Mouse (Mus musculus) kidney, postnatal 0 days (tissue): ENCODE results near the gene Smad3. TPM values are rescaled to one million over a fixed set of nuclear protein-coding genes. Genes with fewer than 3 reads are reported as not detected.

Source experiments
- ATAC-seq: fragments of 200-750 bp; cut with Nextera tagmentation; replicated peaks from 2 replicates; pipeline ENCODE4 v1.8.0; 2017; ENCODE audit warnings: low read depth, moderate number of reproducible peaks, moderate TSS enrichment, moderate library complexity; ENCODE audit not compliant: low FRiP score
- DNase-seq: peaks from one replicate; pipeline ENCODE4 v3.0.0-alpha.2; 2016; ENCODE audit warnings: low spot score
- H3K27ac ChIP-seq: fragments of 300-500 bp; sonication (generic); 2 replicates; pipeline ENCODE4 v1.5.1; 2014; ENCODE audit warnings: mild to moderate bottlenecking
- H3K27me3 ChIP-seq: fragments of 300-500 bp; sonication (generic); 2 replicates; pipeline ENCODE4 v1.6.1; 2014; ENCODE audit warnings: low read length, mixed read lengths; ENCODE audit not compliant: insufficient read depth
- H3K36me3 ChIP-seq: fragments of 300-500 bp; sonication (generic); 2 replicates; pipeline ENCODE4 v1.6.1; 2014; ENCODE audit warnings: low read length, mixed read lengths; ENCODE audit not compliant: insufficient read depth
- H3K4me1 ChIP-seq: fragments of 300-500 bp; sonication (generic); replicated peaks from 2 replicates; pipeline ENCODE4 v1.6.1; 2014; ENCODE audit warnings: antibody characterized with exemption, low read length, mixed read lengths; ENCODE audit not compliant: insufficient read depth
- H3K4me2 ChIP-seq: fragments of 300-500 bp; sonication (generic); 2 replicates; pipeline ENCODE4 v1.6.1; 2014; ENCODE audit warnings: mild to moderate bottlenecking, low read length, moderate library complexity, mixed read lengths
- H3K4me3 ChIP-seq: fragments of 300-500 bp; sonication (generic); replicated peaks from 2 replicates; pipeline ENCODE4 v1.5.1; 2014; ENCODE audit warnings: low read depth, low read length
- H3K9ac ChIP-seq: fragments of 300-500 bp; sonication (generic); 2 replicates; pipeline ENCODE4 v1.6.1; 2014; ENCODE audit warnings: low read depth, low read length
- H3K9me3 ChIP-seq: fragments of 300-500 bp; sonication (generic); replicated peaks from 2 replicates; pipeline ENCODE4 v1.6.1; 2016; ENCODE audit warnings: low read length, inconsistent platforms, mixed read lengths
- CTCF ChIP-seq: IDR thresholded peaks from 2 replicates; pipeline ENCODE4 v1.5.1; 2016; ENCODE audit warnings: antibody characterized with exemption, low read depth, mild to moderate bottlenecking, moderate library complexity
- WGBS: fragments of 180-500 bp; shearing (Covaris S2); extraction: QIAGEN DNeasy Blood & Tissue Kit; methylation state at CpG from one replicate; pipeline ENCODE4 v1.1.7; 2014; 5-methylcytosine and 5-hydroxymethylcytosine counted together
- polyA plus RNA-seq: library from polyadenylated mRNA; unstranded; fragments of >200 nt; fragmentation: Nextera tagmentation; extraction: Ambion mirVana; gene quantifications from 2 replicates; pipeline ENCODE4 v1.2.1, GENCODE M21; 2015

Gene Smad3
- polyA plus RNA-seq, 1 experiment from 2014 or later: 20.0 TPM

GRCm38 (mm10) chr9:63727070-63727469, 30.7 kb downstream of the Smad3 start:
- Histone ChIP-seq H3K36me3 (no peaks in the 10 kb centered on the region), H3K4me3 (no peak overlapping the region), H3K4me1 (peaks cover 39% of the 10 kb centered on the region), H3K4me2 (no peak overlapping the region), H3K27me3 (no peaks in the 10 kb centered on the region), H3K9me3 (no peaks in the 10 kb centered on the region), H3K27ac (peak overlapping the region; percentile 78; the same call in 1 of the 2 replicates), H3K9ac (no peak overlapping the region)
- no peak for TF ChIP-seq CTCF
- ATAC-seq (no peak), DNase-seq (no peak)
- 78% methylated on average over 6 of the region's 6 CpGs for WGBS

- peak; percentile 34; the same call in 1 of the 2 replicates for ATAC-seq
- 24% methylated on average over 13 of the region's 13 CpGs for WGBS
Measured at GRCm38 (mm10) chr9:63726088-63727010, 31.4 kb downstream of the Smad3 start.

GRCm38 (mm10) chr9:63724750-63725149, 33.0 kb downstream of the Smad3 start:
- Histone ChIP-seq H3K4me3 (no peak overlapping the region), H3K27ac (no peak overlapping the region), H3K36me3 (no peaks in the 10 kb centered on the region), H3K9me3 (no peaks in the 10 kb centered on the region), H3K4me2 (no peak overlapping the region), H3K9ac (no peak overlapping the region), H3K27me3 (no peaks in the 10 kb centered on the region), H3K4me1 (peaks cover 46% of the 10 kb centered on the region)
- no peak for TF ChIP-seq CTCF
- ATAC-seq (no peak), DNase-seq (no peak)
- 63% methylated on average over 5 of the region's 5 CpGs for WGBS

More at GRCm38 (mm10) chr9:63726088-63727010, 31.4 kb downstream of the Smad3 start:
- Histone ChIP-seq H3K36me3 (no peaks in the 10 kb centered on the region), H3K4me3 (no peak overlapping the region), H3K27ac (peak overlapping the region; percentile 78), H3K9ac (0 out of 2 replicates have a peak overlapping the region, but pooled peaks have one; percentile 46), H3K27me3 (no peaks in the 10 kb centered on the region), H3K9me3 (no peaks in the 10 kb centered on the region), H3K4me1 (peaks cover 44% of the 10 kb centered on the region), H3K4me2 (no peak overlapping the region)
- peak; percentile 71 for DNase-seq
- TF ChIP-seq CTCF: no peak

GRCm38 (mm10) chr9:63722918-63723317, 34.9 kb downstream of the Smad3 start:
- WGBS: 81% methylated on average over 9 of the region's 9 CpGs
- peaks cover 43% of the 10 kb centered on the region for H3K4me1 ChIP-seq

GRCm38 (mm10) chr9:63722350-63722749, 35.4 kb downstream of the Smad3 start:
- peaks cover 47% of the 10 kb centered on the region for H3K4me1 ChIP-seq
- WGBS: 85% methylated on average over 7 of the region's 7 CpGs
- no peak overlapping the region for H3K27ac ChIP-seq

More at GRCm38 (mm10) chr9:63722918-63723317, 34.9 kb downstream of the Smad3 start:
- H3K4me3 ChIP-seq: no peak overlapping the region
- no peak overlapping the region for H3K9ac ChIP-seq
- DNase-seq (no peak), ATAC-seq (no peak)
- H3K27me3 ChIP-seq: no peaks in the 10 kb centered on the region
- no peak overlapping the region for H3K4me2 ChIP-seq
- H3K9me3 ChIP-seq: no peaks in the 10 kb centered on the region
- no peak overlapping the region; the same call in 1 of the 2 replicates for H3K27ac ChIP-seq
- no peak for TF ChIP-seq CTCF
- no peaks in the 10 kb centered on the region for H3K36me3 ChIP-seq

GRCm38 (mm10) chr9:63721573-63722275, 36.1 kb downstream of the Smad3 start:
- no peak for TF ChIP-seq CTCF
- H3K4me3 ChIP-seq: no peak overlapping the region
- ATAC-seq (no peak), DNase-seq (no peak)
- H3K9me3 ChIP-seq: no peaks in the 10 kb centered on the region
- no peaks in the 10 kb centered on the region for H3K27me3 ChIP-seq
- H3K27ac ChIP-seq: 0 out of 2 replicates have a peak overlapping the region, but pooled peaks have one; percentile 48
- H3K4me1 ChIP-seq: peaks cover 48% of the 10 kb centered on the region
- WGBS: 51% methylated on average over 9 of the region's 9 CpGs
- no peaks in the 10 kb centered on the region for H3K36me3 ChIP-seq
- H3K9ac ChIP-seq: no peak overlapping the region
- no peak overlapping the region for H3K4me2 ChIP-seq

More at GRCm38 (mm10) chr9:63722350-63722749, 35.4 kb downstream of the Smad3 start:
- ATAC-seq (no peak), DNase-seq (no peak)
- H3K27me3 ChIP-seq: no peaks in the 10 kb centered on the region
- H3K36me3 ChIP-seq: no peaks in the 10 kb centered on the region
- H3K4me3 ChIP-seq: no peak overlapping the region
- no peak for TF ChIP-seq CTCF
- H3K9me3 ChIP-seq: no peaks in the 10 kb centered on the region
- H3K4me2 ChIP-seq: no peak overlapping the region
- H3K9ac ChIP-seq: no peak overlapping the region
